Mouse (Mus musculus): ENCODE measurements around the gene Micall1. TPM values are rescaled to one million over a fixed set of nuclear protein-coding genes. Genes with fewer than 3 reads are reported as not detected.

Gene Micall1
- 5.1 and 5.5 TPM in 2 replicates for polyA plus RNA-seq (2016; fragmentation: Nextera tagmentation; extraction: Ambion mirVana)

DNA sequence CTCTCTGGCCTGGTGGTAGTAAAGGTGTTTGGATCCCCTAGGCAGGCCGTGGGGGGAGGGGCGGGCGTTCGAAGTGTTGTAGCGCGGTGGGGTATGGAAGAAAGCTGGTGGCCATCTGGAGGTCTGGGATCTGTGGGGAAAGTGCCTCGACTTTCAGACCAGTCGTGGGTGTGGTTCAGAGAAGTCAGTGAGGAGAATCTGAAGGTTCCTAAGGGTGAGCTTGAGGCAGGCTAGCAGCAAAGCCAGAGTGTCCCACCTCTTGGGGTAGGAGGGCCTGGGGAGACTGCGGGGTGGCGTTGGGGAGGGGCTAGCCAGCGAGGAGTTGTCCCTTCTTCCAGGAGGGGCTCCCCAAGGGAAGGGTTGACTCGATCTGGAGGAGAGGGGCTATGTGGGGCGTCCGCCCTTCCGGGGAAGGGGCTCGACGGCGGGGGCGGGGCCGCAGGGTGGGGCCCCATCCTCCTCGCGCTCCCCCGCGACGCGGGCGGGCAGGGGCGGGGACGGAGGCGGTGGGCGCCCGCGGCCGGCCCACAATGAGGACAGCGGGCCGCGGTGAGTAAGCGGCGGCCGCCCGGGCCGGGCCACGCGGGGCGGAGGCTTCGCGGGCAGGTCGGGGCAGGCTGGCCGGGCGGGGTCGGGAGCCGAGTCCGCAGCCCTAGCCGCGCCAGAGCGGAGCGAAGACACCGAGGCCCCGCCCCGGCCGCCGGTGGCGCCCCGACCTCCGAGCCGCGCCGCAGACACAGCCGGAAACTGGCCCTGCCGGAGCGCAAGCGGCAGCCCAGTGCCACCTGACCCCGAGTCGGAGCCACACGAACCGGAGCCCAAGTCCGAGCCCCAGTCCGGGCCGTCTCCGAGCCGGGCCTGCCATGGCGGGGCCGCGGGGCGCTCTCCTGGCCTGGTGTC is at the start of gene Micall1:
Gene Micall1, plus strand, starts transcription at position 478 of the 900 bp plus-strand sequence.
- H3K27me3 ChIP-seq (ENCODE audit: poor library complexity, severe bottlenecking) = peaks cover 37% of the 10 kb centered on the region
- peak within 1 kb of the TSS; percentile 92 for H3K27ac ChIP-seq
- peaks cover 6% of the 10 kb centered on the region for H3K36me3 ChIP-seq (replicated peaks)
- peaks cover 32% of the 10 kb centered on the region for H3K4me1 ChIP-seq
- H3K9me3 ChIP-seq = no peaks in the 10 kb centered on the region
- DNase-seq (ENCODE audit: extremely low spot score, low spot score) = peak; percentile 59
- 1% methylated on average over 82 of the region's 85 CpGs for WGBS
- peak within 1 kb of the TSS; percentile 90 for H3K4me3 ChIP-seq

DNA sequence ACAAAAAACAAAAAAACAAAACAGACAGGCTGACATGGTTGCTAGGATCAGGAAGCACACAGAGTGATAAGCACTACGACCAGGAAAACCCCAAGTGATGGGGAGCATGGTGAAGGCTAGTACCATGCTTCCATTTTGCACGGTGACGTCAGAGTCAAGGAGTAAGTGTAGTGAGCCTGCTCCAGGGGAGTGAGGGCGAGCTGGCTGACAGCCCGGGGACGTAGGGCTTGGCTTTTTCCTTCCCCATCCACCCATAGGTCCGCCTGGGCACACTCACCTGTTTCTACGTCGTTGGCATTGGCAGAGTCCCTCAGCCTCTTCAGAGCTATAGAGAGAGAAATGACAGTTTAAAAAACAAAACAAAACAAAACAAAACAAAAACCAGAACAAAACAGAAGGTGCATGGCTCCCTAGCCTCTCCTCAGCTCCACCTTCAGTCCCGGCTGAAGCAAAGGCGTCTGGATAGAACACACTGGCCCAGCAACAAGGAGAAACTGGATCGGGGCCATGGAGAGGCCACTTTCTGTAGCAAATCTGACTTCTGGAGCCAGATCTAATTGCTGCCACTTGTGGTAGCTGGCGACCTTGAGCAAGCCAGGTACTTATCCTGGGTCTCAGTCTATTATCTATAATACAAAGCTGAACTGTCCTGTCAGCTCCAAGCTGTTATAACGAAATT is 47.7 kb upstream of the Micall1 start:
- Histone ChIP-seq H3K4me1 (peaks cover 29% of the 10 kb centered on the region), H3K27ac (no peak overlapping the region), H3K4me3 (peak overlapping the region; percentile 82), H3K36me3 (replicated peaks) (peaks cover 52% of the 10 kb centered on the region), H3K27me3 (ENCODE audit: poor library complexity, severe bottlenecking) (no peaks in the 10 kb centered on the region), H3K9me3 (no peaks in the 10 kb centered on the region)
- no peak for DNase-seq (ENCODE audit: extremely low spot score, low spot score)
- WGBS = 87% methylated on average over 14 of the region's 14 CpGs

DNA sequence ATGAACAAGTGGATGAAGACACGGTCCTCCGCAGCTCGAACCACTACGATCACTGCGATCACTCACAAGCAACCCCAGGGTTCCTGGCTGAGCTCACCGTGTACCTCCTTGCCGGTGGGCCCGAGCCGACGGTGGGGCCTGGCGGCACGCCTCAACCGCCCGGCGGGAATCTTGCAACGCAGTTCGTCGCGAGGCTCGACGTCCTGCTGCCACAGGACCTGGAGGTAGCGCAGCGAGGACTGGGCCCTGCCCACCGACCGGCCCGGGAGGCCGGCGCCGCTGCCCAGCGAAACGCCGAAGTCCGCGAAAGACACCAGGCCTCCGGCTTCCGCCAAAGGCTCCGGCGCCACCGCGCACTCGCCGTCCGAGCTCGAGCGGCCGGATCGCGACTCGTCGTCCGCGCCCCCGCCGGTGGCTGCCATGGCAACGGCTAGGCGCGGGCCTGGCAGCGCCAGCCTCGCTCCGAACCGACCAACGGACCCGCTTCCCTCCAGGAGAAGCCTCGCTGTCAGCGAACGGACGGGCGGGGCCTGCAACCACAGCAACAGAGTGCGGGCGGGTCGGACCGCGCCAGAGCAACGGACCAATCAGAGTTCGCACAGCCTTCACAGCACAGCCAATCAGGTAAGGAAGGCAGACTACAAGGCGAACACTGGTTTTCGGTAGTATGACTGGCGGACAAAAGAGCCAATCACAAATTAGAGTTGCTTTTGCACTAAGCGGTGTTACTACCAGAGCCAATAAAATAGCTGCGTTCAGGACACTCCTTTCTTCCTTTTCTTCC is 46.1 kb upstream of the Micall1 start, which contains the start of gene Ankrd54:
Gene Ankrd54, minus strand, starts transcription at position 518 of the 784 bp plus-strand sequence.
- no peaks in the 10 kb centered on the region for H3K27me3 ChIP-seq (ENCODE audit: poor library complexity, severe bottlenecking)
- H3K36me3 ChIP-seq (replicated peaks) = peaks cover 37% of the 10 kb centered on the region
- H3K4me1 ChIP-seq = peaks cover 44% of the 10 kb centered on the region
- peak; percentile 97 for DNase-seq (ENCODE audit: extremely low spot score, low spot score)
- peak within 1 kb of the TSS; percentile 86 for H3K27ac ChIP-seq
- WGBS = under 1% methylated on average over 80 of the region's 80 CpGs
- peak within 1 kb of the TSS; percentile 82 for H3K4me3 ChIP-seq
- no peaks in the 10 kb centered on the region for H3K9me3 ChIP-seq

DNA sequence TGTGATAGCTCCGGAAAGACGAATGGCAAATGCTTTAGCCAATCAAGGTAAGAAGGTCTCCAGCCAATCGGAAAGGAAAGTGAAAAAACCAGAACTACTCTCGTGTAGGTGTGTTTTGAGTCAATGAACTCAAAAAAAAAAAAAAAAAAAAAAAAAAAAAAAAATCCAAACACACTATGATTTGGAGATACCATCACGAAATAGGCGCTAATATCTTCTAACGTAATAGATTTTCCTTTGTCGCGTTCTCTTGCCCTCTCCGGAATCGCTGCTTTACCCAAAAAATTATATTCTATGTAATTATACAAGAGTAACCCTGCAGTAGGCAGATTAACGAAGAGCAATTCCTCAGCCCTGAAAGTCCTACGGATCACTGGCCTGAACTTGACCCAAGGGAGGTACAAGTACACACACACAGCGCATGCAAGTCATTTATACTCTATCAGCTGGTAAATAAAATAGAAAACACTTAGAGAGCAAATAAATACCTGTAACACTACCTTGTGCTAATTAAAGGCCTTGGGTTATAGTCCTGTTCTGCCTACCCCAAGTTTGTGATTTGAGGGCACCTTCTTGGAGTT is 45.4 kb upstream of the Micall1 start:
- Histone ChIP-seq H3K9me3 (no peaks in the 10 kb centered on the region), H3K27ac (peak overlapping the region; percentile 56)
- no peak for DNase-seq (ENCODE audit: extremely low spot score, low spot score)

DNA sequence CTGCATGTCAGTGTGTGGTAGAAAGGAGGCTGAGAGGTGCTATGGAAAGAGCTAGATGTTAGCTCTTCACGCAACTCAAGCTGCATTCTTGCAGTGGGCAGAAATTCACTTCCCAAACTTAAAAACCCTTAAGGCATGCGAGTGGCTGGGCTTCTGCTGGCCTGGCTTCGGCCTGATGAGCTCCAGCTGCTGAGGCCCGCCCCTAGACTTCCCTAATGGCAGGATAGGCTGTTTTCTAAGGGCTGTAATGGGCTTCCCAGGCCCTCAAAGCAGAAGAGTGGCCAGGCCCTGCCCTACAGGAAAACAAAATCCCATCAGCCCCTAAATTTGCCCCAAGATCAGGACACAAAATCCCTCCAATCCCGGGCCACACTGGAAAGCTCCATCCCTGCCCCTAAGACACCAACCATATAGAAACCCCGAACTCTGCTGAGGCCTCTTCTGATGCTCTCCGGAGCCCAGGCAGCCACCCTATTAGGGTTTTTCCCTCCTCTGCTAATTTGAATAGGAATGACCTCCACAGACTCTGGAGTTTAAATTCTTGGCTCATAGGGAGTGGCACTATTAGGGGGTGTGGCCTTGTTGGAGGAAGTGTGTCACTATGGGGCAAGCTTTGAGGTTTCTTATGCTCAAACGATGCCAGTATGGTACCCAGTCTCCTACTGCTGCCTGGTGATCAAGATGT is 43.5 kb upstream of the Micall1 start:
- Histone ChIP-seq H3K9me3 (no peaks in the 10 kb centered on the region), H3K27ac (no peak overlapping the region), H3K4me3 (no peak overlapping the region), H3K36me3 (replicated peaks) (peaks cover 10% of the 10 kb centered on the region), H3K27me3 (ENCODE audit: poor library complexity, severe bottlenecking) (no peaks in the 10 kb centered on the region; the same call in 1 of the 2 replicates), H3K4me1 (peaks cover 44% of the 10 kb centered on the region)
- no peak for DNase-seq (ENCODE audit: extremely low spot score, low spot score)
- 72% methylated on average over 8 of the region's 8 CpGs for WGBS

More for the DNA sequence above, 45.4 kb upstream of the Micall1 start:
- Histone ChIP-seq H3K36me3 (replicated peaks) (peaks cover 30% of the 10 kb centered on the region), H3K27me3 (ENCODE audit: poor library complexity, severe bottlenecking) (no peaks in the 10 kb centered on the region), H3K4me3 (peak overlapping the region; percentile 82), H3K4me1 (peaks cover 44% of the 10 kb centered on the region)
- 9% methylated on average over 14 of the region's 14 CpGs for WGBS

DNA sequence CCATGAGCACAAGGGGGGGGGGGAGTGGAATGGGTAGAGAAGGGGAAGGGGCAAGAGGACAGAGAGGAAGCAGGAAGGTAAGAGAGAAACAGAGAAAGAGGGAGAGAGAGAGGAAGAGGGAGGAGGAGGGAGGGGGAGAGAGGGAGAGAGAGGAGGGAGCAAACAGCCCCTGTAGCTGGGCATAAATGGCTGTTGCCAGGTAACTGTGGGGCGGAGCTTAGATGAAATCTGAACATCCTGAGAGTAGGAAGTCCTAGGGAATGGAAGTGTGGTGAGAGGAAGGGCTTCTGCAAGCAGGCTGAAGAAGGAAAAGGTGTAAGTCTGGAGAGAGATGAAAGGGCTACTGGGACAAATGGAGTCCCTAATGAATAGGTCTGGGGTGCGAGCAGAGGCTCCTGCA is 42.4 kb upstream of the Micall1 start:
- no peak for DNase-seq (ENCODE audit: extremely low spot score, low spot score)
- Histone ChIP-seq H3K4me3 (no peak overlapping the region), H3K27me3 (ENCODE audit: poor library complexity, severe bottlenecking) (no peaks in the 10 kb centered on the region; the same call in 1 of the 2 replicates), H3K4me1 (peaks cover 40% of the 10 kb centered on the region), H3K36me3 (replicated peaks) (no peaks in the 10 kb centered on the region), H3K27ac (peak overlapping the region; percentile 25; the same call in 1 of the 2 replicates), H3K9me3 (no peaks in the 10 kb centered on the region)
- WGBS = 58% methylated on average over 2 of the region's 2 CpGs

DNA sequence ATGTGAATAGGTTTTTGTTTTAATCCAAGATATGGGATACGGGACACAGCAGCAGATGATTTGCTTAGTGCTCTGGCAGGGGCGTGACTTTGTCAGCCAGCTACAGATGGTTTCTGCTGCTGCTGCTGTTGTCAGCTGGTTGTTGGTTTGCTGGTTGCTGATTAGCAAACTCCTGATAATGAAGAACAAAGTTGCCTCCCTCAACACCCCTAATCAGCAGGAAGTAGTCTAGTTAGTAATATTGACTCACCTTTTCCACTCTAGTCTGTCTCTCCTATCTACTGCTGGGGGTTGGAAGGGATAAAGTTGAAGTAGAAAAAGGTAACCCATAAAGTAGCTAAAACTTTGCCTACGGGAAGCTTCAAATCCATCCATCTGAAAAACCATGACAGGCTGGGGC is 41.1 kb upstream of the Micall1 start:
- no peaks in the 10 kb centered on the region; the same call in 1 of the 2 replicates for H3K27me3 ChIP-seq (ENCODE audit: poor library complexity, severe bottlenecking)
- WGBS = 85% methylated on average over 3 of the region's 3 CpGs
- H3K4me3 ChIP-seq = no peak overlapping the region
- no peaks in the 10 kb centered on the region for H3K36me3 ChIP-seq (replicated peaks)
- peaks cover 29% of the 10 kb centered on the region for H3K4me1 ChIP-seq
- H3K27ac ChIP-seq = 0 out of 2 replicates have a peak overlapping the region, but pooled peaks have one; percentile 25
- no peak for DNase-seq (ENCODE audit: extremely low spot score, low spot score)
- no peaks in the 10 kb centered on the region for H3K9me3 ChIP-seq

DNA sequence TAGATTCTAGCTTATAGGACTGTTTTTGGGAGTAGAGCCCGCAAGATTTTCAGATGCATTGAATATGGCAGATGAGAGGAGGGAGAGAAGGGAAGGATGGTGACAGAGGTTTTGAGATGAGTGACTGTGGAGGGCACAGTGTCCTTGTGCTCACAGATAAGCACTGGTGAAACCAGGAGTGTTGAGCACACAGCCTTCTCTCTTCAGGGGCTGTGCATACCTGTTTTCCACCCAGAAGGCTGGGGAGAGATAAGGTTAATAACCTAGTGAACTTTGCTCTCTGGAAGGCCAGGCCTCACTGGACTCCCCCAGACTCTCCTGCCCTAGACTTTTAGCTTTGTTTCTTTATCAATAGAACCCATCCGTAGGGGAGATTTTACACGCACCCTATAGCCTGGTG is 40.3 kb upstream of the Micall1 start:
- no peak overlapping the region for H3K27ac ChIP-seq
- 86% methylated on average over 3 of the region's 3 CpGs for WGBS
- H3K4me3 ChIP-seq = no peak overlapping the region
- H3K9me3 ChIP-seq = no peaks in the 10 kb centered on the region
- H3K4me1 ChIP-seq = peaks cover 27% of the 10 kb centered on the region
- no peaks in the 10 kb centered on the region for H3K36me3 ChIP-seq (replicated peaks)
- DNase-seq (ENCODE audit: extremely low spot score, low spot score) = no peak
- H3K27me3 ChIP-seq (ENCODE audit: poor library complexity, severe bottlenecking) = no peaks in the 10 kb centered on the region; the same call in 1 of the 2 replicates

DNA sequence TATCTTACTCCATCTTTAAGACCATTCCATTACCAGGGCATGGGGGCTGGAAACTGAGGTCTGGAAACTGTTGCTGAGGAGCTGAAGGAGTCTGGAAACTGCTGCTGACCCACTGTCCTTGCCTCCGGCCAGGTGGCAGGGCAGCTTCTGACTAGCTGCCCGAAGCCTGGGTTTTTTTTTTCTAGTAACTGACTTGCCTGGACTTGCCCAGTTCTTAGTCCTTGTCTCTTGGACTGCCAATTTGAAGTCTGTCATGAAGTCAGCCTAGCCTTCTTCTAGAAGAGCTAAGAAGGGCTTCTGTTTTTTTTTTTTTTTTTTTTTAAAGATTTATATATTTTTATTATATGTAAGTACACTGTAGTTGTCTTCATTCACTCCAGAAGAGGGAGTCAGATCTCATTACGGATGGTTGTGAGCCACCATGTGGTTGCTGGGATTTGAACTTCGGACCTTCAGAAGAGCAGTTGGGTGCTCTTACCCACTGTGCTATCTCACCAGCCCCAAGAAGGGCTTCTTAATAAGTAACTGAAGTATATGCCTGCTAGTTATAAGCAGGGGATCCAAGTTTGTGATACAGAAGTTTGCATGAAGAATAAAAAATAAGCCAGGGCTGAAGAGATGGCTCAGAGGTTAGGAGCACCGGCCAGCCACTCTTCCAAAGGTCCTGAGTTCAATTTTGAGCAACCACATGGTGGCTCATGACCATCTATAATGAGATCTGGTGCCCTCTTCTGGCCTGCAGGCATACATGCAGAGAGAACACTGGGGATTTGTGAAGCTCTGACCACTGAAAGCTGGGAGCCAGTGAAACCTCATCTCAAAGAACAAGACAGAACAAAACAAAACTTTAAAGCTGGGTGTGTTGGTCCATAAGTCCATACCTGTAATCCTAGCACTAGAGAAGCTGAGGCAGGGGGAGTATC is 37.3 kb upstream of the Micall1 start:
- peak; percentile 35 for DNase-seq (ENCODE audit: extremely low spot score, low spot score)

DNA sequence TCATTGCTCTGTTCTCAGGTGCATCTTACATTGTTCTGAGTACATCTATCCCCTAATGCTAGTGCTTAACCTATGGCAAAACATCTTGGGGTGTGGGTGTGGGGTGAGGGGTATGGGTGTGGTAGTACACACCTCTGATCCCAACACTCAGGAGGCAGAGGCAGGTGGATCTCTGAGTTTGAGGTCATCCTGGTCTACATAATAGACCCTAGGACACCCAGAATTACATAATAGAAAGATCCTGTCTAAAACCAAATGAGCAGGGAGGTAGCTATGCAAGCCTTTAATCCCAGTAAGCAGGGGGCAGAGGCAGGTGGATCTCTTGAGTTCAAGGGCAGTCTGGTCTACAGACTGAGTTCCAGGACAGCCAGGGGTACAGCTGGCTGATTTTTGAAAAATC is 34.9 kb upstream of the Micall1 start:
- Histone ChIP-seq H3K27me3 (ENCODE audit: poor library complexity, severe bottlenecking) (no peaks in the 10 kb centered on the region; the same call in 1 of the 2 replicates), H3K4me1 (peaks cover 28% of the 10 kb centered on the region), H3K36me3 (replicated peaks) (peaks cover 26% of the 10 kb centered on the region), H3K9me3 (no peaks in the 10 kb centered on the region), H3K27ac (no peak overlapping the region), H3K4me3 (no peak overlapping the region)
- no peak for DNase-seq (ENCODE audit: extremely low spot score, low spot score)

More for the DNA sequence above, 37.3 kb upstream of the Micall1 start:
- Histone ChIP-seq H3K9me3 (no peaks in the 10 kb centered on the region), H3K27me3 (ENCODE audit: poor library complexity, severe bottlenecking) (no peaks in the 10 kb centered on the region; the same call in 1 of the 2 replicates), H3K4me3 (no peak overlapping the region), H3K27ac (no peak overlapping the region), H3K36me3 (replicated peaks) (peaks cover 2% of the 10 kb centered on the region), H3K4me1 (peaks cover 34% of the 10 kb centered on the region)
- WGBS = 74% methylated on average over 5 of the region's 5 CpGs

DNA sequence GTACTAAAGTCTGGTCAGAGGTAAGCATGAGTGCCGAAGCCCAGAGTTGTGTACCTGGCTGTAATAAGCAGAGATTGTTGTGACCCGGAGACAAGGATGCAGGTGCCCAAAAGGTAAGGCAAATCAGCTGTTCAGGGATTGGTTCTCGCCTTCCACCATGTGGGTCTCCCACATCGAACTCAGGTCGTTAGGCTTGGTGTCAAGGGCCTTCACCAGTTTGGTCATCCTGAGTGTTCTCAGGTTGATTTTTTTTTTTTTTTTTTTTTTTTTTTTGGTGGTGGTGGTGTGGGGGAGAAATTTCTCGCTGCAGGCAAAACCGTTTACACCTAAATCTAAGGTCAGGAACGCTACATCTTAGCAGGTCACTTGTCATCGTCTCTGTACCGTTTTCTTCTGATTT is 34.3 kb upstream of the Micall1 start:
- Histone ChIP-seq H3K9me3 (no peaks in the 10 kb centered on the region), H3K27me3 (ENCODE audit: poor library complexity, severe bottlenecking) (no peaks in the 10 kb centered on the region; the same call in 1 of the 2 replicates), H3K4me1 (peaks cover 28% of the 10 kb centered on the region), H3K36me3 (replicated peaks) (peaks cover 33% of the 10 kb centered on the region), H3K27ac (peak overlapping the region; percentile 89), H3K4me3 (peak overlapping the region; percentile 95)
- DNase-seq (ENCODE audit: extremely low spot score, low spot score) = no peak
- 40% methylated on average over 10 of the region's 10 CpGs for WGBS

All from forebrain, embryonic 10.5 days (tissue).